Mouse (Mus musculus): ENCODE measurements around the gene Suclg1. TPM values are rescaled to one million over a fixed set of nuclear protein-coding genes. Genes with fewer than 3 reads are reported as not detected.
A peak's percentile ranks its signal among the peaks of the same experiment; 100 is the strongest.

The Suclg1 gene
- polyA plus RNA-seq, 1 experiment from 2014 or later: 206 TPM

- CTCF ChIA-PET: no interaction called here
- in situ Hi-C loops (cut with MboI; ENCODE audit: low pct_unique_long_range_greater_than_20kb): no loop called here
- H3K27me3 ChIP-seq: no peaks in the 10 kb centered on the region
- ATAC-seq (no peak), DNase-seq (ENCODE audit: low read depth, low spot score) (no peak)
- TF ChIP-seq CTCF (IDR thresholded peaks at IDR 0.05): no peak
- POLR2A ChIA-PET: no interaction called here
Measured at GRCm38 (mm10) chr6:73269374-73269773, 21.2 kb downstream of the Suclg1 start.

- CTCF ChIA-PET: no interaction called here
- ATAC-seq (no peak), DNase-seq (ENCODE audit: low read depth, low spot score) (no peak)
- in situ Hi-C loops (cut with MboI; ENCODE audit: low pct_unique_long_range_greater_than_20kb): no loop called here
- POLR2A ChIA-PET: no interaction called here
- H3K27me3 ChIP-seq: no peaks in the 10 kb centered on the region
- no peak for TF ChIP-seq CTCF (IDR thresholded peaks at IDR 0.05)
Measured at GRCm38 (mm10) chr6:73271546-73272091, 23.4 kb downstream of the Suclg1 start.

- H3K27me3 ChIP-seq: no peaks in the 10 kb centered on the region
- TF ChIP-seq CTCF (IDR thresholded peaks at IDR 0.05): no peak
- DNase-seq (ENCODE audit: low read depth, low spot score) (no peak), ATAC-seq (no peak)
- ChIA-PET CTCF (no interaction called here), POLR2A (no interaction called here)
- in situ Hi-C loops (cut with MboI; ENCODE audit: low pct_unique_long_range_greater_than_20kb): no loop called here
Measured at GRCm38 (mm10) chr6:73275002-73275401, 26.8 kb downstream of the Suclg1 start.

- no peak for TF ChIP-seq CTCF (IDR thresholded peaks at IDR 0.05)
- in situ Hi-C loops (cut with MboI; ENCODE audit: low pct_unique_long_range_greater_than_20kb): no loop called here
- ChIA-PET POLR2A (no interaction called here), CTCF (no interaction called here)
- DNase-seq (ENCODE audit: low read depth, low spot score): peak; percentile 7
- H3K27me3 ChIP-seq: no peaks in the 10 kb centered on the region
- peak; percentile 13 for ATAC-seq
Measured at GRCm38 (mm10) chr6:73279681-73280080, 31.5 kb downstream of the Suclg1 start.

DNA sequence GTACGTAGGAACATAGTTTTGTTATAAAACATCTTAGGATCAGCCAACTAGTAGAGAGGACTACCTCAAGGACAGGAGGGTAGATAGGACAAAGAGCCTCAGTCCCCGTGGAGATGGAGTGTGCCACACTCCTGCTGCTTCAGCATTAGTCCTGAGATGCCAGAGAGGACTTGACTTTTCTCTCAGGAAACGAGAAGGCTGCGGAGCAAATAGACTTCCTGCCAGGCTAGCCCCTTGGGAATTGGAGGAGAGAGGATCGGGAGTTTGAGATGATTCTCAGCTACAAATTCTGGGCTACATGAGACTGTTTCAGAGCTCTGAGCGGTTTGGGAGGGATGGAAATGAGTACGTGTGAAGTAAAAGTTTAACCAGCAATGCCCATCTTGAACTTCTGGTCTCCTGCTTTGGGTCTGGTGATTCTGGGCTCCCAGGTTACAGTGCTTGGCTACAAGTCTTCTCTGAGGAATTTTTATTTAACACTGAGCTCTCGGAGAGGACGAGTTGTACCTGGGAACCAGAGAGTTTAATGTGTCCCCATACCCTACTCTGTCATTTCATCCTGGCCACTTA, 32.4 kb downstream of the Suclg1 start:
- no peak for ATAC-seq
- H3K27me3 ChIP-seq: no peaks in the 10 kb centered on the region
- TF ChIP-seq CTCF (IDR thresholded peaks at IDR 0.05): no peak
- DNase-seq (ENCODE audit: low read depth, low spot score): no peak
- ChIA-PET POLR2A (no interaction called here), CTCF (no interaction called here)
- in situ Hi-C loops (cut with MboI; ENCODE audit: low pct_unique_long_range_greater_than_20kb): no loop called here

DNA sequence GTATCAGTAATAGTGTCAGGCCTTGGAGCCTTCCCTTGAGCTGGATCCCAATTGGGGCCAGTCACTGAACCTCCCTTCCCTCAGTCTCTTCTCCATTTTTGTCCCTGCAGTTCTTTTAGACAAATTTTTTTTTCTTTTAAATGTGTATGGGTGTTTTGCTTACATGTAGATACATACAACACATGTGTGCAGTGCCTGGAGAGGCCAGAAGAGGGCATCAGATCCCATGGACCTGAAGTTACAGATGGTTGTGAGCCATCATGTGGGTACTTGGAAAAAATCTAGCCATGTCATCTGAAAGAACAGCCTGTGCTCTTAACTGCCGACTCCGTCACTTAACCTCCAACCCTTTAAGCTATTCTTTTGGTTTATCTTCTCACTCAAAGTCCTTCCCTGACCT, 38.1 kb downstream of the Suclg1 start:
- in situ Hi-C loops (cut with MboI; ENCODE audit: low pct_unique_long_range_greater_than_20kb): no loop called here

GRCm38 (mm10) chr6:73306837-73307236, 58.7 kb downstream of the Suclg1 start:
- POLR2A ChIA-PET: no interaction called here
- no peak for ATAC-seq

More for the DNA sequence above, 38.1 kb downstream of the Suclg1 start:
- ChIA-PET CTCF (interaction anchor here (2.2 kb wide), 1 partner anchor 10 kb away, joined by 8 read pairs; no protein-coding TSS in a partner anchor), POLR2A (no interaction called here)
- no peak for ATAC-seq
- no peaks in the 10 kb centered on the region for H3K27me3 ChIP-seq
- peak; percentile 33 for TF ChIP-seq CTCF (IDR thresholded peaks at IDR 0.05)
- no peak for DNase-seq (ENCODE audit: low read depth, low spot score)

DNA sequence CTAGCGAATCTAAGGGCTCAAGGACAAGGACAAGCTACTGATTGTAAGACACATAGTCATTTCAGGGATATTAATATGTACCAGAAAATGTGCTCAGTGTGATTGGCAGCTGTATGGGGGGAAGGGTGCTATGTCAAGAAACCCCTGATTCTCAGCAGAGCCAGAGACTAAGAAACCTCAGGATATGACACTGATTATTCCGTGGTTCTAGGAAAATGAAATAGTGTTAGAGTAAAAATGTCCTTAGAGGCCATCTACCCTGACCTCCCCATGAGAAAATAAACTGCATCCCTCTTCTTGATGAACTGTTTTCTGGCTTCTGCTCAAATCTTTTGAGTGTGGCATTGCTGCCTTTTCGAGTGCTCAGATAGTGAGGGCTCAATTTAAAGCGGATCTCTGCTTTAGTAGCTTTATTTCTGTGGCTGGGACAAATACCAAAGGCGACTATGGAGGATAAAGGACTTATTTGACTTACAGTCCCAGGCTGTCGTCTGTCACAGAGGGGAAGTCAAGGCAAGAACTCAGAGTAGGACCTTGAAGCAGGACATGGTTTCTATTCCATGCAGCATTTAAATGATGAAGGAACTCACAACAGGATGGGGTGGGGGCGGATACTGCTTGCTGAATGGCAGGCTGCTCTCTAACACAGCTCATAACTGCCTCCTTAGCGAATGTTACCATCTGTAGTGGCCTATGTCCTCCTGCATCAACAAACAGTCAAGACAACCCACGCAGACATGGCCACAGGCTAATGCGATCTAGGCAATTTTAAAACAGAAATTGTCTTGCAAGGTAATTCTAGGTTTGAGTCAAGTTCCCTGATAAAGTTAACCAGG, 60.7 kb downstream of the Suclg1 start:
- no peak for DNase-seq (ENCODE audit: low read depth, low spot score)
- no peak for ATAC-seq
- TF ChIP-seq CTCF (IDR thresholded peaks at IDR 0.05): no peak
- in situ Hi-C loops (cut with MboI; ENCODE audit: low pct_unique_long_range_greater_than_20kb): no loop called here
- peaks cover 34% of the 10 kb centered on the region for H3K27me3 ChIP-seq
- CTCF ChIA-PET: no interaction called here
- POLR2A ChIA-PET: no interaction called here

More at GRCm38 (mm10) chr6:73306837-73307236, 58.7 kb downstream of the Suclg1 start:
- CTCF ChIA-PET: no interaction called here
- H3K27me3 ChIP-seq: peaks cover 34% of the 10 kb centered on the region
- in situ Hi-C loops (cut with MboI; ENCODE audit: low pct_unique_long_range_greater_than_20kb): no loop called here
- no peak for TF ChIP-seq CTCF (IDR thresholded peaks at IDR 0.05)
- no peak for DNase-seq (ENCODE audit: low read depth, low spot score)

DNA sequence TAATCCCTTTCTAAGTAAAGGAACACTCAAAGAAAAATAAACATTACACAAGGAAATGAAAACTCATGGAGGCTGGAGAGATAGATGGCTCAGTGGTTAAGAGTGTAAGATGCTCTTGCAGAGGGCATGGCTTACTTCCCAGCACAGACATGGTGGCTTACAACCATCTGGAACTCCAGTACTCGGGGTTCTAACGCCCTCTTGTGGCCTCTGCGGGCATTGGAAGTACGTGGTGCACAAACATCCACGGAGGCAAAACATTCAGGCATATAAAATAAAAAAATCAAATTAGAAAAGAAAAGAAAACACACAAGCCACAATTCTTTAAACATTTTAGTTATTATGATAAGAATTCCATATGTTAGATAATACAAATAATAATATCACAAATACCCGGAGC, 63.2 kb downstream of the Suclg1 start:
- ChIA-PET POLR2A (no interaction called here), CTCF (no interaction called here)
- in situ Hi-C loops (cut with MboI; ENCODE audit: low pct_unique_long_range_greater_than_20kb): no loop called here
- ATAC-seq: no peak
- peak; percentile 21 for TF ChIP-seq CTCF (IDR thresholded peaks at IDR 0.05)
- DNase-seq (ENCODE audit: low read depth, low spot score): no peak
- peaks cover 20% of the 10 kb centered on the region for H3K27me3 ChIP-seq

DNA sequence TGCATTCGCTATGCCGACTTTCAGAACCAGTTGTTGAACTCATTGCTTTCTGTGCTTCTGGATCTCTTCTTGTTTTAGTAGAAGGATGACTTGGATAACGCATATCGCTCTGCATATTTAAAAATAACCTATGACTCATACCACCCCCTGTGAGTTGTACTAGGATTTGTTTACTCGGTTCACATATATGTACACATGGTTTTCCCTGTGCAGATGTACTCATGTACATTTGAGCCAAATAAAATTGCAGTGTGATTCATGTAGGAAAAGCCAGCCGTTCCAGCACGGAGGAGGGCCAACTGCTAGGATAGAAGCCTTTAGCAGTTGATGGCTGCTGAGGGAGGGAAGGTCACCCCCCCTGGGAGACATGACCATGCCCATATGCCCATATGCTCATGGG, 63.6 kb downstream of the Suclg1 start:
- no peak for TF ChIP-seq CTCF (IDR thresholded peaks at IDR 0.05)
- H3K27me3 ChIP-seq: peaks cover 20% of the 10 kb centered on the region
- CTCF ChIA-PET: no interaction called here
- ATAC-seq (no peak), DNase-seq (ENCODE audit: low read depth, low spot score) (no peak)
- in situ Hi-C loops (cut with MboI; ENCODE audit: low pct_unique_long_range_greater_than_20kb): no loop called here
- POLR2A ChIA-PET: no interaction called here

DNA sequence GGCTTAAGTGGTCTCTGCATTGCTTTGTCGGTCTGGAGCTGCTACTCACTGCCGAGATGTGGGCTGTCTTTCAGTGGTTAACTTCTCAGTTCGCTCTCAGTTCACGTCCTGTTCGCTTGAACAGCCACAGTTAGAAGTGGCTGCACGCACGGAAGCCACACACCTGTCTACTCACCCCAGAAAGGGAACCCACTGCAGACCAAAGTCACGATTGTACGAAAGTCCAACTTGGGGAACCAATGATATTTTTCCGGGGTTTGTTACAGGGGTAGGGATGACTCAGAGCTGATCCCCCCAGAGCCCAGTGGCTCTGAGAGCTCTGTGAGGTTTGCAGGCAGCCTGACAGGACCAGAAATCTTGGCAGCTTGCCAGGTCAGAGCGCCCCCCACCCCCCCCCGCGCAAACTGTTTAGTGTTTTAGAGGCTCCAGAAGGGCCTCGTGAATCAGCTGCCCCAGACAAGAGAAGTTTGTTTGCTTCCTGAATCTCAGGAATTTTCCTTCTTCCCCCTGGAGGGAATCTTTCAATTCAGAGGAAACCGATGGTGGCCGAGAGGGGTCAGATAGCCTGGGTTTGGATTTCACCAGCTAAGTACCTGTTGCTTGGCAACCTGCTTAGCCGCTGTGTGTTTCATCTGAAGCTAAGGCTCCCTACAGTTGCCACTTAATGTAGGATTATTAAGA, 66.9 kb downstream of the Suclg1 start:
- in situ Hi-C loops (cut with MboI; ENCODE audit: low pct_unique_long_range_greater_than_20kb): no loop called here
- ChIA-PET POLR2A (interaction anchor here (0.6 kb wide), 1 partner anchor 15 kb away, joined by 3 read pairs; no protein-coding TSS in a partner anchor), CTCF (no interaction called here)
- TF ChIP-seq CTCF (IDR thresholded peaks at IDR 0.05): no peak
- ATAC-seq (peak; percentile 40), DNase-seq (ENCODE audit: low read depth, low spot score) (peak; percentile 31)
- peaks cover 12% of the 10 kb centered on the region for H3K27me3 ChIP-seq

Measured in Patski (cell line).